Mouse (Mus musculus) kidney, embryonic 14.5 days (tissue): Measurements from ENCODE around the gene Ptpa. TPM values are rescaled to one million over a fixed set of nuclear protein-coding genes. Genes with fewer than 3 reads are reported as not detected.

Experiments used
- ATAC-seq: fragments of 200-750 bp; cut with Nextera tagmentation; 2 replicates; pipeline ENCODE4 v1.8.0; 2017; ENCODE audit warnings: moderate number of reproducible peaks, mild to moderate bottlenecking, moderate TSS enrichment, moderate library complexity; ENCODE audit not compliant: low FRiP score, low TSS enrichment
- H3K27ac ChIP-seq: fragments of 300-500 bp; sonication (generic); 2 replicates; pipeline ENCODE4 v1.5.1; 2014; ENCODE audit warnings: low read depth, mild to moderate bottlenecking, low read length, moderate library complexity, mixed read lengths
- H3K27me3 ChIP-seq: fragments of 300-500 bp; sonication (generic); 2 replicates; pipeline ENCODE4 v1.6.1; 2014; ENCODE audit warnings: mild to moderate bottlenecking, low read length; ENCODE audit not compliant: control insufficient read depth, insufficient read depth
- H3K36me3 ChIP-seq: fragments of 300-500 bp; sonication (generic); 2 replicates; pipeline ENCODE4 v1.6.1; 2014; ENCODE audit warnings: low read length, mixed read lengths; ENCODE audit not compliant: control insufficient read depth, insufficient read depth
- H3K4me1 ChIP-seq: fragments of 300-500 bp; sonication (generic); 2 replicates; pipeline ENCODE4 v1.6.1; 2014; ENCODE audit warnings: low read length, mixed read lengths; ENCODE audit not compliant: control insufficient read depth, insufficient read depth
- H3K4me2 ChIP-seq: fragments of 300-500 bp; sonication (generic); replicated peaks from 2 replicates; pipeline ENCODE4 v1.6.1; 2014; ENCODE audit warnings: low read depth, mild to moderate bottlenecking, low read length
- H3K4me3 ChIP-seq: fragments of 300-500 bp; sonication (generic); 2 replicates; pipeline ENCODE4 v1.5.1; 2014; ENCODE audit warnings: mild to moderate bottlenecking, low read length
- H3K9ac ChIP-seq: fragments of 300-500 bp; sonication (generic); 2 replicates; pipeline ENCODE4 v1.6.1; 2014; ENCODE audit warnings: low read depth, mild to moderate bottlenecking, low read length, moderate library complexity
- H3K9me3 ChIP-seq: fragments of 300-500 bp; sonication (generic); 2 replicates; pipeline ENCODE4 v1.6.1; 2016; ENCODE audit warnings: low read length; ENCODE audit not compliant: control insufficient read depth
- WGBS: fragments of 180-500 bp; shearing (Covaris S2); extraction: QIAGEN DNeasy Blood & Tissue Kit; methylation state at CpG from one replicate; pipeline ENCODE4 v1.1.7; 2014; 5-methylcytosine and 5-hydroxymethylcytosine counted together
- polyA plus RNA-seq: library from polyadenylated mRNA; unstranded; fragments of >200 nt; fragmentation: Nextera tagmentation; extraction: Ambion mirVana; gene quantifications from 2 replicates; pipeline ENCODE4 v1.2.1, GENCODE M21; 2014

Gene Ptpa
- polyA plus RNA-seq, 1 experiment from 2014 or later, result 96.0 TPM

- H3K9ac ChIP-seq, result no peak overlapping the region
- no peak overlapping the region for H3K4me2 ChIP-seq
- ATAC-seq, result no peak
- no peaks in the 10 kb centered on the region for H3K27me3 ChIP-seq
- 75% methylated on average over 10 of the region's 10 CpGs for WGBS
- H3K36me3 ChIP-seq, result peaks cover 59% of the 10 kb centered on the region
- peaks cover 38% of the 10 kb centered on the region for H3K4me1 ChIP-seq
- H3K4me3 ChIP-seq, result no peak overlapping the region
- no peak overlapping the region for H3K27ac ChIP-seq
- H3K9me3 ChIP-seq, result peaks cover 6% of the 10 kb centered on the region; the same call in 1 of the 2 replicates
Observed at GRCm38 (mm10) chr2:30446891-30447826, 31.3 kb downstream of the Ptpa start.

- Histone ChIP-seq H3K9ac (no peak overlapping the region), H3K27me3 (no peaks in the 10 kb centered on the region), H3K4me2 (no peak overlapping the region), H3K9me3 (peaks cover 6% of the 10 kb centered on the region; the same call in 1 of the 2 replicates), H3K27ac (no peak overlapping the region), H3K36me3 (peaks cover 53% of the 10 kb centered on the region), H3K4me1 (peaks cover 26% of the 10 kb centered on the region), H3K4me3 (no peak overlapping the region)
- WGBS, result 85% methylated on average over 7 of the region's 7 CpGs
- ATAC-seq, result no peak
Observed at GRCm38 (mm10) chr2:30448371-30448770, 32.5 kb downstream of the Ptpa start.

- H3K27ac ChIP-seq, result no peak overlapping the region
- H3K9ac ChIP-seq, result no peak overlapping the region
- WGBS, result 72% methylated on average over 1 of the region's 1 CpGs
- no peaks in the 10 kb centered on the region for H3K27me3 ChIP-seq
- H3K4me3 ChIP-seq, result no peak overlapping the region
- ATAC-seq, result no peak
- H3K9me3 ChIP-seq, result peaks cover 6% of the 10 kb centered on the region; the same call in 1 of the 2 replicates
- peaks cover 6% of the 10 kb centered on the region for H3K4me1 ChIP-seq
- peaks cover 39% of the 10 kb centered on the region for H3K36me3 ChIP-seq
- H3K4me2 ChIP-seq, result no peak overlapping the region
Observed at GRCm38 (mm10) chr2:30450530-30450929, 34.7 kb downstream of the Ptpa start.

- WGBS, result 91% methylated on average over 3 of the region's 3 CpGs
- Histone ChIP-seq H3K9me3 (peaks cover 6% of the 10 kb centered on the region; the same call in 1 of the 2 replicates), H3K4me2 (no peak overlapping the region), H3K27ac (no peak overlapping the region), H3K9ac (no peak overlapping the region), H3K36me3 (peaks cover 34% of the 10 kb centered on the region), H3K27me3 (no peaks in the 10 kb centered on the region), H3K4me1 (no peaks in the 10 kb centered on the region; the same call in 1 of the 2 replicates), H3K4me3 (no peak overlapping the region)
- no peak for ATAC-seq
Observed at GRCm38 (mm10) chr2:30451525-30451924, 35.7 kb downstream of the Ptpa start.

- 83% methylated on average over 3 of the region's 3 CpGs for WGBS
- H3K9ac ChIP-seq, result no peak overlapping the region
Observed at GRCm38 (mm10) chr2:30453570-30453969, 37.7 kb downstream of the Ptpa start.

GRCm38 (mm10) chr2:30454587-30454986 lies 38.7 kb downstream of the Ptpa start:
- Histone ChIP-seq H3K9ac (no peak overlapping the region), H3K27ac (no peak overlapping the region), H3K4me1 (peaks cover 3% of the 10 kb centered on the region; the same call in 1 of the 2 replicates), H3K27me3 (no peaks in the 10 kb centered on the region), H3K36me3 (peaks cover 17% of the 10 kb centered on the region), H3K4me3 (no peak overlapping the region), H3K9me3 (peaks cover 6% of the 10 kb centered on the region; the same call in 1 of the 2 replicates), H3K4me2 (no peak overlapping the region)
- 83% methylated on average over 5 of the region's 5 CpGs for WGBS
- no peak for ATAC-seq

More at GRCm38 (mm10) chr2:30453570-30453969, 37.7 kb downstream of the Ptpa start:
- no peak overlapping the region for H3K27ac ChIP-seq
- peaks cover 24% of the 10 kb centered on the region for H3K36me3 ChIP-seq
- ATAC-seq, result no peak
- H3K4me1 ChIP-seq, result peaks cover 3% of the 10 kb centered on the region; the same call in 1 of the 2 replicates
- H3K4me3 ChIP-seq, result no peak overlapping the region
- H3K9me3 ChIP-seq, result peaks cover 6% of the 10 kb centered on the region; the same call in 1 of the 2 replicates
- no peak overlapping the region for H3K4me2 ChIP-seq
- H3K27me3 ChIP-seq, result no peaks in the 10 kb centered on the region

GRCm38 (mm10) chr2:30456104-30456980 lies 40.5 kb downstream of the Ptpa start:
- H3K9ac ChIP-seq, result no peak overlapping the region
- H3K4me2 ChIP-seq, result no peak overlapping the region
- no peak overlapping the region for H3K4me3 ChIP-seq
- no peaks in the 10 kb centered on the region for H3K9me3 ChIP-seq
- peaks cover 6% of the 10 kb centered on the region; the same call in 1 of the 2 replicates for H3K36me3 ChIP-seq
- H3K27me3 ChIP-seq, result no peaks in the 10 kb centered on the region
- H3K27ac ChIP-seq, result no peak overlapping the region
- H3K4me1 ChIP-seq, result peaks cover 3% of the 10 kb centered on the region; the same call in 1 of the 2 replicates
- WGBS, result 74% methylated on average over 13 of the region's 13 CpGs
- no peak for ATAC-seq

- ATAC-seq, result no peak
- 62% methylated on average over 6 of the region's 6 CpGs for WGBS
- H3K4me2 ChIP-seq, result no peak overlapping the region
Observed at GRCm38 (mm10) chr2:30458349-30458748, 42.5 kb downstream of the Ptpa start.

More at GRCm38 (mm10) chr2:30458349-30458748, 42.5 kb downstream of the Ptpa start:
- H3K9me3 ChIP-seq, result no peaks in the 10 kb centered on the region
- H3K4me3 ChIP-seq, result no peak overlapping the region
- peaks cover 6% of the 10 kb centered on the region; the same call in 1 of the 2 replicates for H3K36me3 ChIP-seq
- H3K4me1 ChIP-seq, result peaks cover 7% of the 10 kb centered on the region
- H3K27me3 ChIP-seq, result no peaks in the 10 kb centered on the region
- H3K27ac ChIP-seq, result no peak overlapping the region
- no peak overlapping the region for H3K9ac ChIP-seq
